Mouse (Mus musculus) lung, adult 2 months (tissue): ENCODE data around the gene Pprc1.

Experiments
- CTCF ChIP-seq: fragments of 200-500 bp; IDR thresholded peaks from 2 replicates; pipeline ENCODE4 v1.5.1; 2011; ENCODE audit warnings: mild to moderate bottlenecking, low read length, control low read depth; ENCODE audit not compliant: insufficient read depth
- POLR2A ChIP-seq: fragments of 200-500 bp; IDR thresholded peaks from 2 replicates; pipeline ENCODE4 v1.6.1; 2011; ENCODE audit warnings: low read depth, mild to moderate bottlenecking, control low read depth, low read length, borderline replicate concordance; ENCODE audit errors: extremely low read depth

DNA sequence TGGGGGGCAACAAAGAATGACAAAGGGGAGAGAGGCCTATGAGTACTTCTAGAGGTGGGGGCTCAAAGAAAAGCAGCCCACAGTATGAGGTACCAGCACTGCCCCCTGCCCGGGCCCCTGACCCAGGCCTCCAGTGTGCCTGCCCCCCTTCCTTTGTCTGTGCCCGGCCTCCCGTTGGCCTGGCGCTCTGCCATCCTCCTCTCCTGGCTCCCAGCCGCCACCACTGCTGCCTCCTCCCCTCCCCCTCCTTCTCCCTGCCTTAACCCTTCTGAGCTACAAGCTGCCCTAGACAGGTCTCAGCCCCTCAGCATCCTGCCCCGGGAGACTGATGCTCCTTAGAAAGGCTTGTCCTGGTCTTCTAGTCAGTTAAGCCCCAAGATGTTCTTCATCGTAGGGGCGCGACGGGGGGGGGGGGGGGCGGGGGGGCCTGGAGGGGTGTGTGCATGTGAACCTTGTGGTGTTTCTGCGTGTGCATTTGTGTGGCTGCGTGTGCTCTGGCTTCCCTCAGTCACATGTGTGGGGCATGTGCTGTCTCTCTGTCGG, 2.7 kb upstream of the Pprc1 start:
- TF ChIP-seq CTCF = no peak
- TF ChIP-seq POLR2A = no peak
